Mouse (Mus musculus): Measurements from ENCODE around the gene A4gnt.

Gene A4gnt

GRCm38 (mm10) chr9:99636776-99637175 lies 24.5 kb downstream of the A4gnt start:
- DNase-seq (ENCODE audit: low spot score), result no peak

DNA sequence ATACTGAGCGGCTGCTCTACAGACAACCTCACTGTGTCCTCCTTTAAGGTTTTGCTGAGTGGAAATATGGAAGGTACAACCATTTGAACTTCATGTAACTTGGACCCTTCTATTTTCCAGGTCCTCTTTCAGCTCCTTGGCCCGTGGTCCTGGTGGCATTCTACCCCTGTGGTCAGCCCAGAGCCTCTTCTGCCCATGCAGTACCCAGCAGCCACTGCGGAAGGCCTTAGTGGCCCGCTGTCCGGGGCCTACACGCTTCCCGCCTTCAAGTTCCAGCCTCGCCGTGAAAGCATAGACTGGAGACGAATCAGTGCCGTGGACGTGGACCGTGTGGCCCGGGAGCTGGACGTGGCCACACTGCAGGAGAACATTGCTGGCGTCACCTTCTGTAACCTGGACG lies 24.9 kb downstream of the A4gnt start:
- no peak for DNase-seq (ENCODE audit: low spot score)

GRCm38 (mm10) chr9:99637736-99638135 lies 25.4 kb downstream of the A4gnt start:
- DNase-seq (ENCODE audit: low spot score), result no peak

GRCm38 (mm10) chr9:99639957-99640356 lies 27.7 kb downstream of the A4gnt start:
- DNase-seq (ENCODE audit: low spot score), result no peak

GRCm38 (mm10) chr9:99645416-99645815 lies 33.1 kb downstream of the A4gnt start:
- no peak for DNase-seq (ENCODE audit: low spot score)

DNA sequence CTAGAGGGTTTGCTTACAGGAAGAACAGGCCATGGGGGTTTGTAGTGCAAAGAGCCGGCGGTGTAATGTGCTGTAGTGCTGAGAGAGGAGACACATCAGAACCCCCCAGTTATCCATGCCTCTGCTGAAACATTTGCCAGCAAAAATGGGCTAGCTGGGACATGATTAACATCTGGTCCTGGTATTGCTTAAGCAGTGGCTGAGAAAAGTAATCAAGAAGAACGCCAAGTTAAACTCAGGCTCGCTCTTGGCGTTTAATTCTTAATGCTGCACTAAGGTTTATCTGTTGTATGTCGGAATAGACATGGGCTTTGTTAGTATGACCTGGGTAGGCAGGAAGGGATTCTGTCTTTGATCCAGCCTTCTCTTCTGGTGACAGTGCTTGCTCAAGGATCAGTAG lies 33.8 kb downstream of the A4gnt start:
- no peak for DNase-seq (ENCODE audit: low spot score)

DNA sequence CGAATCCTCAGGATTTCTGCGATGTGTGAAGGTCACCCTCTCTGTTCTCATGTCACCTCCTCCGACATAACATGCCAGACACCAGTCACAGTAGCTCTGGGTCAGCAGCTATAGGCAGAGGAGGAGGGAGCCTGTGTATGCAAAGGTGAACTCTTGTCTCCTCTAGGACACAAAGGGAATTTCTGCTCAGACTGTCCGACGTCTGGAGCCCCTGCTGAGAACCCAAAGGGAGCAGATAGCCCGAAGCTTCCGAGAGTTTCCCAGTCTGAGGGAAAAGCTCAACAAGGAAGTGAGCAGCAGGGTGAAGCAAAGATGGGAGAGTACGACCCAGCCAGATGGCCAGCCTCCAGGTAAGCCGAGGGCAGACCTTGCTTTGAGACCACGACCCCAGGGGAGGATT lies 48.5 kb downstream of the A4gnt start:
- no peak for DNase-seq (ENCODE audit: low spot score)

DNA sequence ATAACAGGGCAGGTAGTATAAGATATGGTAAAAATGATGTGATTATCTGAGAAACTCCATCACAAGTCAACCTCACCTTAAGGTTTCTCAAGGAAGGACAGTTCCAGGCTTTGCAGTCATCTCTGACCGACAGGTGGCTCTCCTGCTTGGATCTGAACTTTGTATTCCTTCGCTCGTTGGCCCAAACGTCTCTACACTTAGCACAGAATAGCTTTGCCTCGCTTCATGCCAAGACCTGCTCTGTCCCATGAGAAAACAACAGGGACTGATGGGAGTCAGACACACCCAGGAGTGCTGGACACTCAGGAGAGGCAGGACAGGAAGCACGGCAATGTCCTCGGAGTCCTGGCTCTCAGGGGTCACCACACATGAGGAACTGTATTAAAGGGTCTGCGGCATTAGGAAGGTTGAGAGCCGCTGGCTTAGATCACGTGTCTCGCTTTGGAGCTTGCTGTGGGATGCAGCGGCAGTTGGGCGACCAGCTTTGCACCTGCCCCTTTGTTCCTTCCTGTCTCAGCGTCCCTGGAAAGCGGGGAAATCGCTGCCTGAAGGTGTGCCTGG lies 49.4 kb downstream of the A4gnt start:
- no peak for DNase-seq (ENCODE audit: low spot score)

DNA sequence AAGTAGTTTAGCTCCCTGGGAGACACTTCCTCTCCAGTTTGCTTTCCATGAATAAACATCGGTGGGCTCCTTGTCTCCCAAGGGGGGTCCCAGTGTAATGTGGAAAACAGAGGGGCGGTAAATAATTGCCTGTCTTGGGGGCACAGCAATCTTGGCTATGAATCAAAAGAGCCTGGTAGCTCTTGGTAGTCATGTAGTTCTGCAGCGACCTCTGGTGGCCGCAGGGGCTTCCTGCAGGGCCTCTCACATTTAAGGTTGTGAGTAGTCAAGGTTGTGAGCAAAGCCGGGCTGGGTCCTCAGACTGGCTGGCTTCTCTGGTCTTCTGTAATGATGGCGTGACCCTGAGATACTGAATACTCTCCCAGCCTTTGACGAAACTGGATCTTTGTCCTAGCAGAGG lies 50.1 kb downstream of the A4gnt start:
- DNase-seq (ENCODE audit: low spot score), result peak; percentile 62

DNA sequence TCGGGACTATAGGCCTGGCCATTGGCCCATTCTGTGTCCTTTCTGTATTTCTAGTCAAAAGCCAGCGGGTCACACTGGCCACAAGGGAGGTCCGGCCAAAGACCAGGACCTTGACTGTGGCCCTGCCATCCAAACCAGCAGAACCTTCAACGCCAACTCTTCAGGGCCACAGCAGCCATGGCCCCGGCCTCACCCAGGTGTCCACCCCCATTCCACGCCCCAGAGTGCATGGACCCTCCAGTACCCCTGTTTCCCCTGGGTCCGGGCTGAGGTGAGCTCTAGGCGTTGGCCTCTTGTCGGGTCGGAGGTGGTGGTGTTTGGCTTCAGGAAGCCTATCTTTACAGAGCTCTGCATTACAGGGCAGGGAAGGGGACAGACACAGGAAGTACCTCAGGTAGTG lies 50.6 kb downstream of the A4gnt start:
- DNase-seq (ENCODE audit: low spot score), result no peak

DNA sequence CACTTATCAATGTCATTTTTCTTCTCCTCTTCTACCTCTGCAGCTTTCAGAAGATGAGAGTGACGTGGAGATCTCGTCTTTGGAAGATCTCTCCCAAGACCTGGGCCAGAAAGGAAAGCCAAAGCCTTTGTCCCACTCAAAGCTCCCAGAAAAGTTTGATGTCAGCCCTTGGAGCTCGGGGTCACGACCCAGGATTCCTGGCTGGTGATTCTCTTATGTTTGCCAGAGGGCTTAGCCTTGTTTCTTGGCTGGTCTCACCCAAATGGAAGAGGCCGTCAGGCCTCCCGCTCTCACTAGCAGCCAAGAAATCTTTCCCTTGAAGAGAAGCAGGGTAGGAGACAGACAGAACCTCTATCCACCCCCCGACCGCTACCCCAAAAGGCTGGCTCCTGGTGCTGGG lies 55.3 kb downstream of the A4gnt start:
- DNase-seq (ENCODE audit: low spot score), result no peak

DNA sequence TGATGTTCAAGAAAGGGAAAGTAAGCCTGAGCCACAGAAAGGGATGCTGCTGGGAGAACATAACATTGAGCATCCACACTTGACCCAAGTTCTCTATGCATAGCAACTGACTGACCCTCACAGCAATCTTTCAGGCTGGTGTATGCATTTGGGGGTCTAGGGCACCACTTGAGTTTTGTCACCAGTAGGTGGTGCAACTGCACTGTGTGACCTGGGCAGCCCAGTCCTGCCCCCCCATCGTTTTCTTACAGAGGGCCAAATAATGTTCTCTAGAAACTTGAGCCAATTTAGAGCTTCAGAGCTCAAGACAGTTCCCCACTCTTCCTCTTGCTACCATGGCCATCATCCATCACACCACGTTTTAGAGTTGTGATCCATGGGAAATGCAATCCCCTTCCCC lies 59.3 kb downstream of the A4gnt start:
- no peak for DNase-seq (ENCODE audit: low spot score)
